Mouse (Mus musculus) lung, postnatal 0 days (tissue): ENCODE results near the gene Them7.

Experiments
- CTCF ChIP-seq: IDR thresholded peaks from 2 replicates; pipeline ENCODE4 v1.5.1; 2016; ENCODE audit warnings: antibody characterized with exemption, mild to moderate bottlenecking
- EP300 ChIP-seq: IDR thresholded peaks from 2 replicates; pipeline ENCODE4 v1.6.1; 2016; ENCODE audit warnings: antibody characterized with exemption, mild to moderate bottlenecking, control low read depth

GRCm38 (mm10) chr2:105224987-105225375 is 861 bp downstream of the Them7 start:
- TF ChIP-seq CTCF: no peak
- no peak for TF ChIP-seq EP300
